Mouse (Mus musculus) MEL (cell line): Measurements from ENCODE around the gene Agtrap. TPM values are rescaled to one million over a fixed set of nuclear protein-coding genes. Genes with fewer than 3 reads are reported as not detected.

Source experiments
- DNase-seq: peaks from one replicate; pipeline ENCODE4 v3.0.0; 2011; ENCODE audit warnings: low read depth, low spot score
- H3K27ac ChIP-seq: 2 replicates; pipeline ENCODE4 v1.5.1; 2012; ENCODE audit warnings: low read depth, mild to moderate bottlenecking, control low read depth, low read length, moderate library complexity; ENCODE audit not compliant: control insufficient read depth
- H3K27me3 ChIP-seq, 2 experiments: fragments of 150-350 bp in 1 of 2; sonication (generic) in 1 of 2; 2 replicates each; pipeline ENCODE4 v1.6.1; 2012; ENCODE audit warnings: low read length in 2 of 2, mild to moderate bottlenecking in 2 of 2, improper control_type of control experiment in 1 of 2, moderate library complexity in 1 of 2; ENCODE audit not compliant: insufficient read depth in 2 of 2, control insufficient read depth in 1 of 2
- H3K36me3 ChIP-seq, 2 experiments: 2 replicates each; pipeline ENCODE4 v1.6.1; 2012 to 2014; ENCODE audit warnings: low read length in 2 of 2, improper control_type of control experiment in 1 of 2, inconsistent platforms in 1 of 2, mild to moderate bottlenecking in 1 of 2; ENCODE audit not compliant: insufficient read depth in 2 of 2, control insufficient read depth in 1 of 2
- H3K4me1 ChIP-seq, 2 experiments: fragments of 150-350 bp in 1 of 2; sonication (generic) in 1 of 2; 2 replicates each; pipeline ENCODE4 v1.6.1; 2012; ENCODE audit warnings: low read length in 2 of 2, improper control_type of control experiment in 1 of 2, mild to moderate bottlenecking in 1 of 2; ENCODE audit not compliant: insufficient read depth in 2 of 2, control insufficient read depth in 1 of 2
- H3K4me3 ChIP-seq, 2 experiments: fragments of 150-350 bp in 1 of 2; sonication (generic) in 1 of 2; 2 replicates each; pipeline ENCODE4 v1.5.1; 2012; ENCODE audit warnings: low read depth in 2 of 2, low read length in 2 of 2, mild to moderate bottlenecking in 2 of 2, moderate library complexity in 2 of 2, control low read depth in 1 of 2, improper control_type of control experiment in 1 of 2; ENCODE audit not compliant: control insufficient read depth in 1 of 2, insufficient read depth in 1 of 2
- H3K79me2 ChIP-seq: 2 replicates; pipeline ENCODE4 v1.6.1; 2012; ENCODE audit warnings: mild to moderate bottlenecking, low read length, moderate library complexity; ENCODE audit not compliant: control insufficient read depth, poor library complexity, insufficient read depth
- H3K9ac ChIP-seq: 2 replicates; pipeline ENCODE4 v1.6.1; 2012; ENCODE audit warnings: low read depth, mild to moderate bottlenecking, control low read depth, low read length, moderate library complexity; ENCODE audit not compliant: control insufficient read depth, poor library complexity, severe bottlenecking
- H3K9me3 ChIP-seq: fragments of 150-350 bp; sonication (generic); replicated peaks from 2 replicates; pipeline ENCODE4 v1.6.1; 2012; ENCODE audit warnings: mild to moderate bottlenecking, low read length, improper control_type of control experiment, moderate library complexity; ENCODE audit not compliant: insufficient read depth
- CTCF ChIP-seq, 3 experiments: IDR thresholded peaks in 2 of 3; conservative IDR thresholded peaks in 1 of 3; 2 replicates each; pipeline ENCODE4 v1.5.1; 2011 to 2012; ENCODE audit warnings: low read length in 3 of 3, low read depth in 2 of 3, mild to moderate bottlenecking in 2 of 3, improper control_type of control experiment in 1 of 3, inconsistent platforms in 1 of 3, mixed read lengths in 1 of 3, moderate library complexity in 1 of 3; ENCODE audit not compliant: control insufficient read depth in 1 of 3, insufficient read depth in 1 of 3, poor library complexity in 1 of 3, severe bottlenecking in 1 of 3
- EP300 ChIP-seq, 2 experiments: IDR thresholded peaks; 2 replicates each; pipeline ENCODE4 v1.6.1; 2011; ENCODE audit warnings: improper control_type of control experiment in 2 of 2, low read length in 2 of 2, low read depth in 1 of 2, mild to moderate bottlenecking in 1 of 2
- ETS1 ChIP-seq: IDR thresholded peaks from 2 replicates; pipeline ENCODE4 v1.6.1; 2012; ENCODE audit warnings: low read depth, mild to moderate bottlenecking, inconsistent platforms, low read length, improper control_type of control experiment, moderate library complexity
- GABPA ChIP-seq: IDR thresholded peaks from 2 replicates; pipeline ENCODE4 v1.6.1; 2012; ENCODE audit warnings: low read depth, mild to moderate bottlenecking, inconsistent platforms, low read length, improper control_type of control experiment, moderate library complexity
- KAT2A ChIP-seq: conservative IDR thresholded peaks from 2 replicates; pipeline ENCODE4 v1.6.1; 2012; ENCODE audit warnings: low read depth, low read length, improper control_type of control experiment, inconsistent platforms
- MAX ChIP-seq: IDR thresholded peaks from 2 replicates; pipeline ENCODE4 v1.6.1; 2011; ENCODE audit warnings: low read length, improper control_type of control experiment
- MEF2A ChIP-seq: IDR thresholded peaks from 2 replicates; pipeline ENCODE4 v1.6.1; 2014; ENCODE audit warnings: low read depth, mild to moderate bottlenecking, inconsistent platforms, low read length, improper control_type of control experiment; ENCODE audit not compliant: poor library complexity, insufficient replicate concordance, severe bottlenecking; ENCODE audit errors: extremely low read depth
- MXI1 ChIP-seq: IDR thresholded peaks from 2 replicates; pipeline ENCODE4 v1.6.1; 2011; ENCODE audit warnings: mild to moderate bottlenecking, low read depth, low read length, improper control_type of control experiment
- POLR2A ChIP-seq, 2 experiments: IDR thresholded peaks; 2 replicates each; pipeline ENCODE4 v1.6.1; 2011 to 2012; ENCODE audit warnings: low read length in 2 of 2, mild to moderate bottlenecking in 2 of 2, control low read depth in 1 of 2, improper control_type of control experiment in 1 of 2, low read depth in 1 of 2, moderate library complexity in 1 of 2; ENCODE audit not compliant: control insufficient read depth in 1 of 2, insufficient read depth in 1 of 2, poor library complexity in 1 of 2
- POLR2AphosphoS5 ChIP-seq: IDR thresholded peaks from 2 replicates; pipeline ENCODE4 v1.6.1; 2012; ENCODE audit warnings: low read depth, borderline replicate concordance, mild to moderate bottlenecking, inconsistent platforms, low read length, moderate library complexity, mixed read lengths
- RAD21 ChIP-seq: IDR thresholded peaks from 2 replicates; pipeline ENCODE4 v1.6.1; 2011; ENCODE audit warnings: mild to moderate bottlenecking, low read depth, low read length, improper control_type of control experiment
- SIN3A ChIP-seq: IDR thresholded peaks from 2 replicates; pipeline ENCODE4 v1.6.1; 2012; ENCODE audit warnings: low read length, improper control_type of control experiment, inconsistent platforms
- SMC3 ChIP-seq: IDR thresholded peaks from 2 replicates; pipeline ENCODE4 v1.6.1; 2011; ENCODE audit warnings: low read depth, low read length, improper control_type of control experiment
- TBP ChIP-seq: IDR thresholded peaks from 2 replicates; pipeline ENCODE4 v1.8.0; 2011; ENCODE audit warnings: low read depth, low read length, improper control_type of control experiment
- USF1 ChIP-seq: IDR thresholded peaks from 2 replicates; pipeline ENCODE4 v1.6.1; 2014; ENCODE audit warnings: low read depth, mild to moderate bottlenecking, inconsistent platforms, low read length, improper control_type of control experiment, moderate library complexity
- ZC3H11A ChIP-seq: IDR thresholded peaks from 2 replicates; pipeline ENCODE4 v1.6.1; 2012; ENCODE audit warnings: low read depth, mild to moderate bottlenecking, inconsistent platforms, low read length, improper control_type of control experiment
- ZMIZ1 ChIP-seq: IDR thresholded peaks from 2 replicates; pipeline ENCODE4 v1.6.1; 2012; ENCODE audit warnings: low read depth, mild to moderate bottlenecking, inconsistent platforms, low read length, improper control_type of control experiment, moderate library complexity
- ZNF384 ChIP-seq: IDR thresholded peaks from 2 replicates; pipeline ENCODE4 v1.6.1; 2012; ENCODE audit warnings: low read depth, mild to moderate bottlenecking, inconsistent platforms, low read length, improper control_type of control experiment
- polyA plus RNA-seq, 2 experiments: library from polyadenylated mRNA; stranded (reverse) in 1 of 2; unstranded in 1 of 2; fragments of >175 nt in 1 of 2; fragments of >200 nt in 1 of 2; gene quantifications; 2 replicates each; pipeline versions ENCODE4 v1.2.1 to v1.2.4; 2012; ENCODE audit warnings: low replicate concordance in 2 of 2, low read depth in 1 of 2; ENCODE audit not compliant: insufficient read length in 2 of 2, insufficient read depth in 1 of 2, missing spikeins in 1 of 2
- total RNA-seq: library from RNA; depleted of rRNA; stranded (reverse); fragments of 300-350 nt; gene quantifications from 2 replicates; pipeline ENCODE4 v1.2.3, GENCODE M21; 2012

Agtrap gene
- total and polyA plus RNA-seq, 3 experiments: 5.0 to 16.0 TPM; not detected in 1

DNA sequence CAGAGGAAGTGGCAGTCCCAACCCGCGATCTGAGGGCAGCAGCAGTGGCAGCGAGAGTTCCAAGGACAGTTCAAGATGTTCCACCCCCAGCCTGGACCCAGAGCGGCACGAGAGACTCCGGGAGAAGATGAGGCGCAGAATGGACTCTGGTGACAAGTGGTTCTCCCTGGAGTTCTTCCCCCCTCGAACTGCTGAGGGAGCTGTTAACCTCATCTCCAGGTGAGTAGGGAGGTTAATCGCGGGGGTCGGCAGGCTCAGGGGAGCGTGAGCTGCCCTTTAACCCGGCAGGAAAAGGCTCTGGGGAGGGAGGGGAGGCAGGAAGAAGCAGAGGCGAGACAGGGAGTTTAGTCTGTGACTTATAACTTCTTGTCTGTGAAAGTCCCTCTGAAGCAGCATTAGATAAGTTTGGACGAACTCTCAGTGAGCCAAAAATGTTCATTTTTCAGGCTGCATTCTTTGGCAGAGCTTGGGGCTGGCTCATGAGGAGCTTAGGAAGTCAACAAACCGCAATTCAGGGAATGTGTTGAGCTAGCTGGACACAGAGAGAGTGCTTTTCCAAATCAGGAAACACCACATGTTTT, 46.1 kb downstream of the Agtrap start:
- Histone ChIP-seq H3K27ac (no peak overlapping the region), H3K79me2 (peaks cover 11% of the 10 kb centered on the region), H3K9ac (no peak overlapping the region), H3K4me1 (peaks cover 9 to 37% of the 10 kb centered on the region in 2 experiments), H3K36me3 (peaks cover 0 to 26% of the 10 kb centered on the region in 2 experiments; a peak in 2 of 4 replicates), H3K9me3 (no peaks in the 10 kb centered on the region), H3K4me3 (no peak overlapping the region), H3K27me3 (no peaks in the 10 kb centered on the region)
- TF ChIP-seq MEF2A: no peak
- TF ChIP-seq USF1: no peak
- no peak for TF ChIP-seq ZMIZ1
- TF ChIP-seq ZC3H11A: no peak
- TF ChIP-seq SIN3A: no peak
- TF ChIP-seq MXI1: no peak
- TF ChIP-seq TBP: no peak
- TF ChIP-seq MAX: no peak
- no peak for TF ChIP-seq RAD21
- TF ChIP-seq POLR2A (IDR thresholded peaks at IDR 0.05; ENCODE audit: control insufficient read depth in 1 of 2, insufficient read depth in 1 of 2, low read depth in 1 of 2, low read length in 2 of 2, poor library complexity in 1 of 2): no peak
- TF ChIP-seq ETS1: no peak
- no peak for TF ChIP-seq KAT2A
- TF ChIP-seq POLR2AphosphoS5: no peak
- TF ChIP-seq GABPA: no peak
- no peak for DNase-seq

DNA sequence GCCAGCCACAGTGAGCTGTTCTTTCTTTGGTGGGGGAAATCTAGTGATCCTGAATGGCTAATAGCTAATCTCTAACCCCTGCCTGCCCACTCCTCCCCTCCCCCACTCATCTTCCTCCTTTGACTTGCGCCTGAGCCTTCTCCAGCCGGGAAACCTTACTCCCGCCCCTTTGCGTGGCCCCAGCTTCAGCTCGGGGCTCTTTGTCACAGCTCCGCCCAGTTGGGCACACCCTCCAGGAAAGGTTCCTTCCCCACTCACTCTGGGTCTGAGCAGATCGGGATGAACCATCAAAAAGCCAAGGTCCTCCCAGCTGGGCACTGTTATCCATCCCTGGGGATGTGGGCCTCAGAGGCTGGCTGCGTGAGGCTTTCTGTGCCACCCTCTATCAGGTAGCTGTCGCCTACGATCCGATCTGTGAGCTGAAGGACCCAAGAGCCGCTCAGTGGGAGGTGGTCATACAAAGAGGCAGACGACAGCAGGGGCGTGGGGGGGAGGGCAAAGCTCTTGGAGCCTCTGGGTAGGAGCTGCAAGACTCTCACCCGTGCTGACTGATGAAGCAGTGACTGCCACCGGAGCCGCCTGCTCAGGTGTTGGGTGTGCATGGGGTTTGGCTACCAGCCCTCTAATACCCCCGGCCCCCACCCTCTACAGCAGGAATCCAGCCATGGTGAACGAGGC, 46.8 kb downstream of the Agtrap start:
- Histone ChIP-seq H3K79me2 (peaks cover 11% of the 10 kb centered on the region), H3K9ac (no peak overlapping the region; the same call in 1 of the 2 replicates), H3K4me1 (peaks cover 7 to 36% of the 10 kb centered on the region in 2 experiments), H3K9me3 (no peaks in the 10 kb centered on the region), H3K36me3 (peaks cover 0 to 24% of the 10 kb centered on the region in 2 experiments; a peak in 2 of 4 replicates), H3K27ac (no peak overlapping the region), H3K27me3 (no peaks in the 10 kb centered on the region), H3K4me3 (no peak overlapping the region)
- no peak for TF ChIP-seq SMC3
- no peak for TF ChIP-seq POLR2A (IDR thresholded peaks at IDR 0.05; ENCODE audit: control insufficient read depth in 1 of 2, insufficient read depth in 1 of 2, low read depth in 1 of 2, low read length in 2 of 2, poor library complexity in 1 of 2)
- no peak for TF ChIP-seq EP300 (IDR thresholded peaks at IDR 0.05; ENCODE audit: low read depth in 1 of 2, low read length in 2 of 2)
- TF ChIP-seq POLR2AphosphoS5: no peak
- no peak for TF ChIP-seq ZNF384
- no peak for TF ChIP-seq CTCF (IDR thresholded peaks at IDR 0.05 in 2 of 3, conservative IDR thresholded peaks at IDR 0.05 in 1 of 3; ENCODE audit: control insufficient read depth in 1 of 3, insufficient read depth in 1 of 3, low read depth in 2 of 3, low read length in 3 of 3, poor library complexity in 1 of 3, severe bottlenecking in 1 of 3)
- TF ChIP-seq MAX: no peak
- DNase-seq: peak; percentile 46
